ENCODE assay signal across 8 mouse cellular contexts in the genomic region with DNA sequence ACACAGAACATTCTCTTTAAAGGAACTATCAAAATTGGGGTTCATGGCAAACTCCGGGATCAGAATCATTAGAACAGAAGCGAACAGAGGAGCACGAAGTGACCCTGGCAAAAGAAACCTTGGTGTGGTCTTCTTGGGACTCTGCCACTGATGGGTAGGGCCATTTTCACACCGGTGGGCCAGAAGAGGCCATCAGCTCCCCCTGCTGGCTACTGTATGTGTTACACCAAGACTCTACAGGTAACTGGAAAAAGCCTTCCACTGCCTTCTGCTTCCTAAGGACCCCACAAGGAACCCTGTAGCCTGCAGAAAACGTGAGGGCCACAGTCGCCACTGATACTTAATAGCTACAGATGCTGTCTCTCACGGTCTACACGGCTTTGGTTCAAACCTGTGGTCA. TPM values are rescaled to one million over a fixed set of nuclear protein-coding genes. Genes with fewer than 3 reads are reported as not detected.
DNase-seq lines count a peak whose midpoint lies in the region; TF ChIP-seq lines count a peak whose summit lies in the region.

No protein-coding gene starts in this region.

- peak; percentile 51; the same call in 1 of the 2 replicates for TF ChIP-seq CTCF in spleen, adult 2 months (IDR thresholded peaks at IDR 0.05; ENCODE audit: extremely low read depth, insufficient read depth, insufficient read length, insufficient replicate concordance)

- no peaks in the 10 kb centered on the region for H3K9me3 ChIP-seq in midbrain, embryonic 10.5 days (replicated peaks)

- no peak for TF ChIP-seq POLR2A in spleen, adult 2 months (IDR thresholded peaks at IDR 0.05; ENCODE audit: low read depth, low read length)

- no peak overlapping the region for H3K4me3 ChIP-seq in spleen, adult 2 months (ENCODE audit: extremely low read depth, insufficient read depth, insufficient read length)
- H3K4me3 ChIP-seq in midbrain, embryonic 10.5 days: no peak overlapping the region

- H3K4me1 ChIP-seq in spleen, adult 2 months (ENCODE audit: control insufficient read depth, insufficient read depth, insufficient read length): no peaks in the 10 kb centered on the region
- no peaks in the 10 kb centered on the region for H3K4me1 ChIP-seq in midbrain, embryonic 10.5 days

- H3K27me3 ChIP-seq in spleen, adult 2 months (ENCODE audit: control insufficient read depth, insufficient read depth, low read length): no peaks in the 10 kb centered on the region
- no peaks in the 10 kb centered on the region for H3K27me3 ChIP-seq in midbrain, embryonic 10.5 days (ENCODE audit: low read depth, poor library complexity, severe bottlenecking)

- no peak overlapping the region for H3K27ac ChIP-seq in spleen, adult 2 months (ENCODE audit: insufficient read depth, low read length)
- H3K27ac ChIP-seq in midbrain, embryonic 10.5 days (replicated peaks): no peak overlapping the region

- no peaks in the 10 kb centered on the region for H3K36me3 ChIP-seq in spleen, adult 2 months (ENCODE audit: control insufficient read depth, insufficient read depth, low read length)
- no peaks in the 10 kb centered on the region for H3K36me3 ChIP-seq in midbrain, embryonic 10.5 days

- 64% methylated on average over 8 of the region's 8 CpGs for WGBS in spleen, adult 2 months
- 57% methylated on average over 8 of the region's 8 CpGs for WGBS in midbrain, embryonic 10.5 days

- DNase-seq in adrenal gland, postnatal 14 days: peak; percentile 61
- no peak for DNase-seq in adrenal gland, adult 2 months
- DNase-seq in layer of hippocampus, adult 11-12 months (ENCODE audit: low spot score): peak; percentile 20
- no peak for DNase-seq in layer of hippocampus, postnatal 36 days
- DNase-seq in NIH3T3 (ENCODE audit: low read depth): peak; percentile 50
- peak; percentile 70 to 77 for DNase-seq in kidney, postnatal 4 days
- DNase-seq in spleen, adult 2 months (ENCODE audit: low read depth in 1 of 2, low spot score in 2 of 2): peak in 1 of 2 experiments; percentile 49
- no peak for DNase-seq in midbrain, embryonic 10.5 days (ENCODE audit: low spot score)

RNA-seq across cellular contexts. Expression of a gene that starts 25.2 kb away (rescaled TPM):
- 9.4 and 15.2 TPM in 2 replicates for total RNA-seq in adrenal gland, postnatal 14 days (2021)
- total RNA-seq in adrenal gland, adult 2 months (2021): 10 to 100 TPM; 10.3 to 11.7 TPM
- 3.2 and 3.9 TPM in 2 replicates for polyA plus RNA-seq in adrenal gland, adult 2 months (2012; rRNA removed)
- 1 to 10 TPM in 1 of 2 experiments, under 1 TPM in 1; 0.67 to 2.1 TPM for total RNA-seq in layer of hippocampus, postnatal 36 days (2021)
- 1.6 and 1.8 TPM in 2 replicates for polyA plus RNA-seq in spleen, adult 2 months (2012; rRNA removed)
- 4.2 and 5.1 TPM in 2 replicates for polyA plus RNA-seq in midbrain, embryonic 10.5 days (2016; fragmentation: Nextera tagmentation; extraction: Ambion mirVana)

Comparison
In these comparisons a context has a peak if more than half of its experiments do, and no peak if none do; other contexts are left out.
1. DNase-seq: peak in adrenal gland, postnatal 14 days (single experiment), layer of hippocampus, adult 11-12 months (single experiment), NIH3T3 (single experiment) and kidney, postnatal 4 days (2 of 2); none in adrenal gland, adult 2 months (single experiment), layer of hippocampus, postnatal 36 days (0 of 2) and midbrain, embryonic 10.5 days (single experiment).